Mouse (Mus musculus) neural tube, embryonic 15.5 days (tissue): ENCODE data around the gene Prickle2. TPM values are rescaled to one million over a fixed set of nuclear protein-coding genes. Genes with fewer than 3 reads are reported as not detected.

Experiments
- ATAC-seq: fragments of 200-750 bp; cut with Nextera tagmentation; 2 replicates; pipeline ENCODE4 v1.8.0; 2017; ENCODE audit warnings: mild to moderate bottlenecking, moderate TSS enrichment, moderate library complexity; ENCODE audit not compliant: low FRiP score
- H3K27ac ChIP-seq: fragments of 300-500 bp; sonication (generic); replicated peaks from 2 replicates; pipeline ENCODE4 v1.5.1; 2015; ENCODE audit warnings: mild to moderate bottlenecking, inconsistent platforms
- H3K27me3 ChIP-seq: fragments of 300-500 bp; sonication (generic); replicated peaks from 2 replicates; pipeline ENCODE4 v1.6.1; 2015; ENCODE audit warnings: inconsistent platforms
- H3K36me3 ChIP-seq: fragments of 300-500 bp; sonication (generic); 2 replicates; pipeline ENCODE4 v1.6.1; 2015; ENCODE audit warnings: inconsistent platforms
- H3K4me1 ChIP-seq: fragments of 300-500 bp; sonication (generic); 2 replicates; pipeline ENCODE4 v1.6.1; 2015; ENCODE audit warnings: inconsistent platforms
- H3K4me2 ChIP-seq: fragments of 300-500 bp; sonication (generic); 2 replicates; pipeline ENCODE4 v1.6.1; 2015; ENCODE audit warnings: inconsistent platforms, mild to moderate bottlenecking, moderate library complexity
- H3K4me3 ChIP-seq: fragments of 300-500 bp; sonication (generic); replicated peaks from 2 replicates; pipeline ENCODE4 v1.5.1; 2015; ENCODE audit warnings: mild to moderate bottlenecking, inconsistent platforms
- H3K9ac ChIP-seq: fragments of 300-500 bp; sonication (generic); replicated peaks from 2 replicates; pipeline ENCODE4 v1.6.1; 2015; ENCODE audit warnings: mild to moderate bottlenecking, inconsistent platforms
- H3K9me3 ChIP-seq: fragments of 300-500 bp; sonication (generic); replicated peaks from 2 replicates; pipeline ENCODE4 v1.6.1; 2016; ENCODE audit warnings: inconsistent platforms
- WGBS: fragments of 180-500 bp; shearing (Covaris S2); methylation state at CpG from one replicate; pipeline ENCODE4 v1.1.7; 2015; ENCODE audit warnings: mixed read lengths; 5-methylcytosine and 5-hydroxymethylcytosine counted together
- polyA plus RNA-seq: library from polyadenylated mRNA; unstranded; fragments of >200 nt; fragmentation: Nextera tagmentation; extraction: Ambion mirVana; gene quantifications from 2 replicates; pipeline ENCODE4 v1.2.1, GENCODE M21; 2015

Gene Prickle2
- polyA plus RNA-seq, 1 experiment from 2014 or later: 17.0 TPM

- H3K36me3 ChIP-seq: no peaks in the 10 kb centered on the region
- H3K9ac ChIP-seq: no peak overlapping the region
- H3K4me1 ChIP-seq: peaks cover 18% of the 10 kb centered on the region; the same call in 1 of the 2 replicates
- no peak overlapping the region for H3K4me3 ChIP-seq
- H3K9me3 ChIP-seq: no peaks in the 10 kb centered on the region
- no peak for ATAC-seq
- H3K27me3 ChIP-seq: no peaks in the 10 kb centered on the region
- H3K27ac ChIP-seq: no peak overlapping the region
- H3K4me2 ChIP-seq: no peak overlapping the region
- 64% methylated on average over 10 of the region's 10 CpGs for WGBS
Measured at GRCm38 (mm10) chr6:92347278-92348028, 358.5 kb downstream of the Prickle2 start.

- Histone ChIP-seq H3K4me3 (no peak overlapping the region), H3K9me3 (no peaks in the 10 kb centered on the region), H3K9ac (no peak overlapping the region), H3K27me3 (no peaks in the 10 kb centered on the region), H3K4me2 (no peak overlapping the region), H3K4me1 (peaks cover 18% of the 10 kb centered on the region; the same call in 1 of the 2 replicates), H3K27ac (0 out of 2 replicates have a peak overlapping the region, but pooled peaks have one; percentile 9), H3K36me3 (no peaks in the 10 kb centered on the region)
- 34% methylated on average over 7 of the region's 7 CpGs for WGBS
- no peak for ATAC-seq
Measured at GRCm38 (mm10) chr6:92346729-92347128, 359.2 kb downstream of the Prickle2 start.

GRCm38 (mm10) chr6:92345151-92345550 is 360.8 kb downstream of the Prickle2 start:
- Histone ChIP-seq H3K36me3 (no peaks in the 10 kb centered on the region), H3K4me1 (peaks cover 18% of the 10 kb centered on the region; the same call in 1 of the 2 replicates), H3K27ac (no peak overlapping the region), H3K9ac (no peak overlapping the region), H3K4me2 (no peak overlapping the region), H3K9me3 (no peaks in the 10 kb centered on the region), H3K4me3 (no peak overlapping the region), H3K27me3 (no peaks in the 10 kb centered on the region)
- WGBS: 72% methylated on average over 2 of the region's 2 CpGs
- no peak for ATAC-seq

DNA sequence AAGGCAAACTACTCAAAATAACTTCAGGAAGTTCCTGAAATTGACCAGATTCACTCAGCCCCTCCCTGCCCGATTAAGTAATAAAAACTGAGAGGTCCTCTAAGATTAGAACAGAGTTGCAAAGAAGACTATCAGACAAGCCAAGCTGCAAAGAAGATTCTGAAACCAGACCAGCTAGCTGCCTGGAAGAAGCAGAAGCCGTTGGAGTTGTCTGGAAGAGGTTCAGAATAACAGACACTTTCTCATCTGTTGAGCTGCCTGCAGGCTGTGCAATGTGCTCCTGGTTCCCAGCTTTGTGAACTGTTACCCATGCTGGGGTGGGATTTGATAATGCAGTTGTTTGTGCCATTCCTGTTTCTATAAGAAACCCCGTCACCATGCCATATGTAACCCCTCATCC is 361.4 kb downstream of the Prickle2 start:
- no peak for ATAC-seq

More for the DNA sequence above, 361.4 kb downstream of the Prickle2 start:
- WGBS: 94% methylated on average over 3 of the region's 3 CpGs
- H3K27ac ChIP-seq: no peak overlapping the region
- H3K4me1 ChIP-seq: peaks cover 18% of the 10 kb centered on the region; the same call in 1 of the 2 replicates
- no peaks in the 10 kb centered on the region for H3K9me3 ChIP-seq
- no peak overlapping the region for H3K4me3 ChIP-seq
- H3K9ac ChIP-seq: no peak overlapping the region
- H3K27me3 ChIP-seq: no peaks in the 10 kb centered on the region
- H3K36me3 ChIP-seq: no peaks in the 10 kb centered on the region
- H3K4me2 ChIP-seq: no peak overlapping the region

Other genes starting within 250 kb of the Prickle2 start
- 0.36 and 0.68 TPM in 2 replicates for gene A730049H05Rik, start 110.3 kb upstream of the Prickle2 start, polyA plus RNA-seq
- gene Gm15737, start 163.2 kb upstream of the Prickle2 start, polyA plus RNA-seq: not detected in 2 replicates
- gene Adamts9, start 237.3 kb upstream of the Prickle2 start, polyA plus RNA-seq: 2.1 and 2.8 TPM in 2 replicates